In the genomic region with DNA sequence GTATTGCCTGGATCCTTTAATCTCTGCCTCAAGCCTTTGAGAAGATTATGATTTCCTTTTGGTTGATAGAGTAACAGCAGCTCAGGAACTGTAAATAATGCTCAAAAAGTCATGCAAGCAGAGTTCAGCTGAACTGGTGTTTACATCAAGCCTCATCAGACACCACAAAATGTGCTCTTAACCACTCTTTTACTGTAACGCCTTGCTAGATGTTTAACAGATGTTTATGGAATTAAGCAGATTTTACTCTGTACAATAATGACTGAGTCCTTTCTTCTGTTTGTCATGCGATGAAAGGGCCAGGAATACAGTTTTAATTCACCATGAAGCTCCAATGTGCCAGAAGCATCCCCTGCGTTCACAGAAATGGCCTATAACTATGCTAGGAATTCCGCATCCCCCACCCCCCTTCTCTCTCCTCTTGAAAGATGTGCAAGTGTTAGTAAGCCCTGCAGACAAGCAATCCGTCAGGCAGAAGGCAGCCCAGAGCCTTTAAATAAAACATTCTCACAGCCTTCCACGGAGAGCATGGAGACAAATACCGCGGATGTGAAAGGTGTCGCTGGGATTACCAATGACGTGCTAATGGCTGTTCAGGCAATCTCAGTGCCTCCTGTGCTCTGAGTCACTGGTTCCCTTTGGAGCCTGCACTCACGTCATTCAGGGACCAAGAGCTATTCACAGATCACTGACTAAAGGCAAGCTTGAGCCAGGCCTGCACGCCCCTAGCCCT, we compare ENCODE assay signal across 8 mouse cellular contexts.
DNase-seq lines count a peak whose midpoint lies in the region; ATAC-seq and TF ChIP-seq lines count a peak whose summit lies in the region.

No protein-coding gene starts in this region.

- peak; percentile 84 for ATAC-seq in kidney, postnatal 0 days (replicated peaks; ENCODE audit: low FRiP score, low read depth)
- peak; percentile 92 for ATAC-seq in heart, embryonic 15.5 days (replicated peaks; ENCODE audit: insufficient number of reproducible peaks, insufficient read depth, low FRiP score, low read depth)
- peak; percentile 97 for ATAC-seq in midbrain, embryonic 13.5 days
- ATAC-seq in megakaryocyte, adult 5-6 weeks (ENCODE audit: poor library complexity, severe bottlenecking) = no peak
- ATAC-seq in inflammation-experienced regulatory T-cells, adult 6 months = no peak

- H3K36me3 ChIP-seq in kidney, postnatal 0 days (ENCODE audit: insufficient read depth, low read length) = no peaks in the 10 kb centered on the region
- no peaks in the 10 kb centered on the region for H3K36me3 ChIP-seq in heart, embryonic 15.5 days
- no peaks in the 10 kb centered on the region for H3K36me3 ChIP-seq in midbrain, embryonic 13.5 days

- H3K4me1 ChIP-seq in kidney, postnatal 0 days (replicated peaks; ENCODE audit: insufficient read depth, low read length) = no peaks in the 10 kb centered on the region
- peaks cover 11% of the 10 kb centered on the region; the same call in 1 of the 2 replicates for H3K4me1 ChIP-seq in heart, embryonic 15.5 days (replicated peaks)
- H3K4me1 ChIP-seq in midbrain, embryonic 13.5 days (replicated peaks) = peaks cover 24% of the 10 kb centered on the region

- H3K9ac ChIP-seq in kidney, postnatal 0 days (ENCODE audit: low read depth, low read length) = no peak overlapping the region
- no peak overlapping the region for H3K9ac ChIP-seq in heart, embryonic 15.5 days
- H3K9ac ChIP-seq in midbrain, embryonic 13.5 days (replicated peaks) = no peak overlapping the region; the same call in 1 of the 2 replicates

- no peaks in the 10 kb centered on the region for H3K9me3 ChIP-seq in kidney, postnatal 0 days (replicated peaks; ENCODE audit: low read length)
- no peaks in the 10 kb centered on the region for H3K9me3 ChIP-seq in heart, embryonic 15.5 days (replicated peaks)
- no peaks in the 10 kb centered on the region for H3K9me3 ChIP-seq in midbrain, embryonic 13.5 days

- TF ChIP-seq CTCF in kidney, postnatal 0 days (IDR thresholded peaks at IDR 0.05; ENCODE audit: low read depth) = no peak
- no peak for TF ChIP-seq CTCF in left cerebral cortex, adult 2 months (IDR thresholded peaks at IDR 0.05)

- DNase-seq in kidney, postnatal 0 days (ENCODE audit: low spot score) = peak; percentile 37
- DNase-seq in kidney, postnatal 25 days = no peak
- peak; percentile 76 for DNase-seq in embryo, embryonic 11 days
- DNase-seq in left cerebral cortex, adult 2 months (ENCODE audit: extremely low spot score in 1 of 2, low spot score in 2 of 2) = no peak

- H3K4me2 ChIP-seq in kidney, postnatal 0 days (ENCODE audit: low read length) = peak overlapping the region; percentile 19; the same call in 1 of the 2 replicates
- H3K4me2 ChIP-seq in heart, embryonic 15.5 days = peak overlapping the region; percentile 48
- peak overlapping the region; percentile 48 for H3K4me2 ChIP-seq in midbrain, embryonic 13.5 days (replicated peaks)

- no peaks in the 10 kb centered on the region for H3K27me3 ChIP-seq in kidney, postnatal 0 days (ENCODE audit: insufficient read depth, low read length)
- H3K27me3 ChIP-seq in heart, embryonic 15.5 days = no peaks in the 10 kb centered on the region
- no peaks in the 10 kb centered on the region for H3K27me3 ChIP-seq in midbrain, embryonic 13.5 days

- WGBS in kidney, postnatal 0 days = 12% methylated on average over 12 of the region's 12 CpGs
- WGBS in heart, embryonic 15.5 days = 10% methylated on average over 12 of the region's 12 CpGs
- 3% methylated on average over 12 of the region's 12 CpGs for WGBS in midbrain, embryonic 13.5 days

- H3K27ac ChIP-seq in kidney, postnatal 0 days = no peak overlapping the region
- H3K27ac ChIP-seq in heart, embryonic 15.5 days = peak overlapping the region; percentile 73
- H3K27ac ChIP-seq in midbrain, embryonic 13.5 days = peak overlapping the region; percentile 72
- H3K27ac ChIP-seq in left cerebral cortex, adult 2 months = no peak overlapping the region

- intact Hi-C loops in left cerebral cortex, adult 2 months (cut with DNase I) = loop anchor here (2.0 to 5.0 kb wide), 2 partner anchors 850 to 866 kb away; no protein-coding TSS in a partner anchor

- no peak overlapping the region for H3K4me3 ChIP-seq in kidney, postnatal 0 days (replicated peaks; ENCODE audit: low read depth, low read length)
- H3K4me3 ChIP-seq in heart, embryonic 15.5 days = no peak overlapping the region
- peak overlapping the region; percentile 20 for H3K4me3 ChIP-seq in midbrain, embryonic 13.5 days (replicated peaks)
- no peak overlapping the region for H3K4me3 ChIP-seq in left cerebral cortex, adult 2 months

Comparison
In these comparisons a context has a peak if more than half of its experiments do, and no peak if none do; other contexts are left out.
1. DNase-seq: peak in kidney, postnatal 0 days (single experiment) and embryo, embryonic 11 days (single experiment); none in kidney, postnatal 25 days (0 of 2) and left cerebral cortex, adult 2 months (0 of 2).
2. ATAC-seq: peak in kidney, postnatal 0 days (single experiment), heart, embryonic 15.5 days (single experiment) and midbrain, embryonic 13.5 days (single experiment); none in megakaryocyte, adult 5-6 weeks (single experiment) and inflammation-experienced regulatory T-cells, adult 6 months (single experiment).
3. H3K27ac ChIP-seq: peak in heart, embryonic 15.5 days (single experiment) and midbrain, embryonic 13.5 days (single experiment); none in kidney, postnatal 0 days (single experiment) and left cerebral cortex, adult 2 months (single experiment).
4. Peak in every context shown above with its lines, with median percentiles within 50 percentile points of each other: H3K4me2 ChIP-seq.